Mouse (Mus musculus) stomach, embryonic 15.5 days (tissue): ENCODE measurements around the gene Klhl33. TPM values are rescaled to one million over a fixed set of nuclear protein-coding genes. Genes with fewer than 3 reads are reported as not detected.
"Not testable (repeated sequence)": the region's sequence is repeated elsewhere in the genome, so short reads cannot be mapped to it uniquely, and the experiment has no call there.

Source experiments
- ATAC-seq: fragments of 200-750 bp; cut with Nextera tagmentation; 2 replicates; pipeline ENCODE4 v1.8.0; 2017; ENCODE audit warnings: low read depth, moderate number of reproducible peaks, moderate TSS enrichment; ENCODE audit not compliant: insufficient read depth, low FRiP score
- H3K27ac ChIP-seq: fragments of 300-500 bp; sonication (generic); 2 replicates; pipeline ENCODE4 v1.5.1; 2015; ENCODE audit warnings: mild to moderate bottlenecking, inconsistent platforms
- H3K27me3 ChIP-seq: fragments of 300-500 bp; sonication (generic); replicated peaks from 2 replicates; pipeline ENCODE4 v1.6.1; 2015; ENCODE audit warnings: inconsistent platforms
- H3K36me3 ChIP-seq: fragments of 300-500 bp; sonication (generic); 2 replicates; pipeline ENCODE4 v1.6.1; 2015; ENCODE audit warnings: inconsistent platforms
- H3K4me1 ChIP-seq: fragments of 300-500 bp; sonication (generic); 2 replicates; pipeline ENCODE4 v1.6.1; 2015; ENCODE audit warnings: inconsistent platforms
- H3K4me2 ChIP-seq: fragments of 300-500 bp; sonication (generic); 2 replicates; pipeline ENCODE4 v1.6.1; 2015; ENCODE audit warnings: mild to moderate bottlenecking, inconsistent platforms
- H3K4me3 ChIP-seq: fragments of 300-500 bp; sonication (generic); replicated peaks from 2 replicates; pipeline ENCODE4 v1.5.1; 2015; ENCODE audit warnings: inconsistent platforms
- H3K9ac ChIP-seq: fragments of 300-500 bp; sonication (generic); 2 replicates; pipeline ENCODE4 v1.6.1; 2015; ENCODE audit warnings: inconsistent platforms
- H3K9me3 ChIP-seq: fragments of 300-500 bp; sonication (generic); 2 replicates; pipeline ENCODE4 v1.6.1; 2016; ENCODE audit warnings: inconsistent platforms
- WGBS: fragments of 180-500 bp; shearing (Covaris S2); methylation state at CpG from one replicate; pipeline ENCODE4 v1.1.7; 2015; 5-methylcytosine and 5-hydroxymethylcytosine counted together
- polyA plus RNA-seq: library from polyadenylated mRNA; unstranded; fragments of >200 nt; fragmentation: Nextera tagmentation; extraction: Ambion mirVana; gene quantifications from 2 replicates; pipeline ENCODE4 v1.2.1, GENCODE M21; 2015

Gene Klhl33
- 0.28 and 0.36 TPM in 2 replicates for polyA plus RNA-seq

DNA sequence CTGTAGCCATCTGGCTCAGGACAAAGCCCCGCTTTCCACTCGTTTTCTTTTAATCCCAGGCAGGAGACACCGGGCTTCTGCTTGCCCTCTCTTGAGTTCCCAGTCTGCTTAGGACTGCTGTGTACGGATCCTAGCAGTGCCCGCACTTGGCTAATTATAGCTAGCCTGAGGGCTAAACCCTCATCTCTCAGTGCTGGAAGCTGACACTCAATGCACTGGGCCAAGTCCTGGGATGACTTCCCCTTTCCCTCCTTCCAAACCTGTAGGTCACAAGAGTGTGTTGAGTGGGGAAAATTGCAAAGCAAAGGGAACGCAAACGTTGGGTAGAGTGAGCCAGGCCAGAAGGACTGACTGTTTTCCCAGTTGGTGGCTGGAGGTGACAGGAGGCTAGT is at the start of gene Klhl33:
TSS of gene Klhl33 (minus strand) at position 134 of the 392 bp plus-strand sequence.
- H3K27me3 ChIP-seq = 0 out of 2 replicates have a peak, but pooled peaks cover 3% of the 10 kb centered on the region
- peak within 1 kb of the TSS; percentile 79 for H3K4me2 ChIP-seq
- H3K36me3 ChIP-seq = no peaks in the 10 kb centered on the region
- WGBS = 53% methylated on average over 7 of the region's 7 CpGs
- H3K4me3 ChIP-seq = peak within 1 kb of the TSS; percentile 37
- H3K9me3 ChIP-seq = no peaks in the 10 kb centered on the region
- peak within 1 kb of the TSS; percentile 31 for H3K9ac ChIP-seq
- peaks cover 13% of the 10 kb centered on the region; the same call in 1 of the 2 replicates for H3K4me1 ChIP-seq
- ATAC-seq = no peak
- no peak within 1 kb of the TSS for H3K27ac ChIP-seq

DNA sequence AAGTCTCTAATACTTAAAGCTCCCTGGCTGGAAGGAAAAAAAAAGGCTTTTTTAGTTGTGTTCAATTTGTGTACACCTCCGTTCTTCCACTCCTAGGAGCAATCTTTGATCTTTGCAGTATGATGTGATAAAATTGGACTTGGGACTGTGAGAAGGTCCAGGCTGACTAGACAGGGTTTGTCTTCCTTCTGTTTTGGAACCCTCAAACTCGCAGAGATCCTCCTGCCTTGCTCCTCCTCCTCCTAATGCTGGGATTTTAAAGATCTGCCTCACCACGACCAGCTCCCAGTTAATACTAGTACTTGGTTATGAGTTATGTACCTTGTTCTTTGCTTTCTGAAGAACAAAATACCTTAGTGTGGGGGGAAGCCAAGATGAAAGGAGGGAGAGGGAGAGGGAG is 48.2 kb upstream of the Klhl33 start:
- Histone ChIP-seq H3K4me2 (peak overlapping the region; percentile 60), H3K4me3 (peak overlapping the region; percentile 54)
- H3K9ac ChIP-seq, H3K36me3 ChIP-seq, H3K27ac ChIP-seq, H3K9me3 ChIP-seq, ATAC-seq, H3K27me3 ChIP-seq, H3K4me1 ChIP-seq: not testable (repeated sequence)
- WGBS = 28% methylated on average over 3 of the region's 3 CpGs

DNA sequence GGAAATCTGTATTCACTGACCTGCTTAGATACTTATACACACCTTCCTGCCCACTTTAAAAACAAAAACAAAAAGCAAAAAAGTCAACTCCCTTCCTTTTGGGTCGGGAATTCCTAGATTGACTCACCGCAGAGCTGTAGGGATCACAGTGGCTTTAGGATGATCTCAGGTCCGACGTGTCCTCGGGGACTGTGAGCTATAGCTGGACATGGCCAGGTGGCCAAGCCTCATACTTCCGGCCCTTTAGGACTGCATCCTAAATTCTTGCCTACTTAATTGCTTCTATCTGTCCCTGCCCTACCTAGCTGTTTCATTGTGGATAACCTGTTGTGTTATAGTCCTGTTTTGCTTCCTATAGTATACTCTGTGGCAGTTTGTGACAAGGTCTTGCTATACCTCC is 47.8 kb upstream of the Klhl33 start:
- Histone ChIP-seq H3K4me3 (peak overlapping the region; percentile 54), H3K27ac (peak overlapping the region; percentile 92; the same call in 1 of the 2 replicates), H3K4me2 (peak overlapping the region; percentile 60)
- H3K4me1 ChIP-seq, H3K9ac ChIP-seq, H3K9me3 ChIP-seq, ATAC-seq, H3K27me3 ChIP-seq, H3K36me3 ChIP-seq: not testable (repeated sequence)
- WGBS = 9% methylated on average over 6 of the region's 6 CpGs

DNA sequence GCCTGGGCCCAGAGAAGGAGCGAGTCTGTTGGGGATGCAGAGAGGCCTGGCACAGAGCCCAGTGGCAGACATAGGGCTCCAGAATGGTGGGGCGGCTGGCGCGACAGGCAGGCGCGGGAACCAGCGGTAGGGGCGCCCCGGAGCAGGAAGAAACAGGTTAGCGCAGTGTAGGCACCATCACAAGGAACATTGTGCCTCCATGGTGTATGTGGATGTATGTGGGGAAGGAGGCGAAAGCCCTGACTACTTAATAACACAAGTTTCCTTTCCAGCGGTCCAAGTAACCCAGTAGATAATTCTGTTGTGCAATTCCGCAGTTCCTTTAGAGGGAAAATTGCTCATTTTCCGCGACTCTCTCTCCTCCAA is 47.3 kb upstream of the Klhl33 start:
- Histone ChIP-seq H3K9ac (peak overlapping the region; percentile 26; the same call in 1 of the 2 replicates), H3K4me3 (peak overlapping the region; percentile 54), H3K27ac (peak overlapping the region; percentile 92), H3K4me2 (peak overlapping the region; percentile 60)
- peak; percentile 91 for ATAC-seq
- H3K4me1 ChIP-seq, H3K36me3 ChIP-seq, H3K9me3 ChIP-seq, H3K27me3 ChIP-seq: not testable (repeated sequence)
- WGBS = under 1% methylated on average over 15 of the region's 15 CpGs

DNA sequence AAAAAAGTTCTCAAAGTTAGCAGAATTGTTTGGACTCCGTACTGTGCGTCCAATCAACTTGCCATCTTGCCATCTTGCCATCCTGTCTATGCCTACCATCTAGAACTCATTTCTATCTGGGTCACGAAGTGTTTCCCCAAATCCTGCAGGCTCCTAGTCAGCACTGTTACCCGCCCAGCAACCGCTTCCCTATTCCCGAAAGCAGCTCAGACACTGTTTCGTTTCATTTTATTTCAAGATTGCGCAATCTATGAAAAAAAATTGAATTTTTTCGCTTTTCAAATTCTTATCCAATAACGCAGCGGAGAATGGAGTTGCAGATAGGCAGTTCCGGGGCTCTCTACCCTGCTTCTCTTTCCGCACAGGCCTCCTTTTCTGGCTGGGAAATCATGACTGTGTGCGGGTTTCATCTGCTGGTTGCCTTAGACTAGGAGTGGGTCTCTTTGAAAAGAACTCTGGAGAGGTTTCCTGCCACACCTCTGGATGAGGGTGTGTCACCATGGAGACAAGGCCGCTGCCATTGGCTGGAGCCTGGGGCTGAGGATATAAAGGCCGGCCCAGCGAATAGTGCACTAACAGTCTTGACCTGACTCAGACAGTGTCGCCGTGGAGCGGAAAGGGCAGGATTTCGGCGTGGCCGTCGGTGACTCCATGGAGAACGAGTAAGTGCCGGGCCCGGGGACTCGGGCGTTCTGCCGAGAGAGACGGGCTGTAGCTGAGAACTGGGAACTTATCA is 46.8 kb upstream of the Klhl33 start, which contains the start of gene Gm49342:
TSS of gene Gm49342 (plus strand) at position 586 of the 736 bp plus-strand sequence.
- H3K27me3 ChIP-seq = no peaks in the 10 kb centered on the region
- H3K9ac ChIP-seq = peak within 1 kb of the TSS; percentile 26; the same call in 1 of the 2 replicates
- peak within 1 kb of the TSS; percentile 60 for H3K4me2 ChIP-seq
- ATAC-seq = peak; percentile 98
- no peaks in the 10 kb centered on the region for H3K4me1 ChIP-seq
- WGBS = 10% methylated on average over 31 of the region's 31 CpGs
- no peaks in the 10 kb centered on the region for H3K9me3 ChIP-seq
- H3K4me3 ChIP-seq = peak within 1 kb of the TSS; percentile 54
- no peaks in the 10 kb centered on the region for H3K36me3 ChIP-seq
- H3K27ac ChIP-seq = peak within 1 kb of the TSS; percentile 92

DNA sequence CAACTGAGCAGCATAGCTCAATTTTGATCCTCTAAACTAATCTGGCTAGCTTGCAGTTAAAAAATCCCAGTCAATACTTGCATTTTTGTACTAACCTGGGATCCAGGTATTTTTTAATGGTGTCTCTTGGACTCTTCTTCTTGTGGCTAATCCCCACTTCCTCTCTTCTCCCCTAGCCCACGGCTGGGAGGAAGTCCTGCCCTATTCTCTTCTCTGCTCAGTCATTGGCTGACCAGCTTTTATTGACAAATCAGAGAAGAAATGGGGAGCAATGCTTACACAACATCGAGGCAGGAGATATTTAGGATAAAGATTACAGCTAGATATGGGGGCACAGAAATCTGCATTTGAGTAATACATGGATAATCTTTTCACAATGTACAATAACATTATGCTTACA is 41.6 kb upstream of the Klhl33 start:
- WGBS = 31% methylated on average over 2 of the region's 2 CpGs
- Histone ChIP-seq H3K27ac (no peak overlapping the region), H3K27me3 (no peaks in the 10 kb centered on the region), H3K4me2 (no peak overlapping the region), H3K4me3 (no peak overlapping the region), H3K9ac (no peak overlapping the region), H3K36me3 (no peaks in the 10 kb centered on the region), H3K4me1 (no peaks in the 10 kb centered on the region), H3K9me3 (no peaks in the 10 kb centered on the region)
- ATAC-seq = no peak

DNA sequence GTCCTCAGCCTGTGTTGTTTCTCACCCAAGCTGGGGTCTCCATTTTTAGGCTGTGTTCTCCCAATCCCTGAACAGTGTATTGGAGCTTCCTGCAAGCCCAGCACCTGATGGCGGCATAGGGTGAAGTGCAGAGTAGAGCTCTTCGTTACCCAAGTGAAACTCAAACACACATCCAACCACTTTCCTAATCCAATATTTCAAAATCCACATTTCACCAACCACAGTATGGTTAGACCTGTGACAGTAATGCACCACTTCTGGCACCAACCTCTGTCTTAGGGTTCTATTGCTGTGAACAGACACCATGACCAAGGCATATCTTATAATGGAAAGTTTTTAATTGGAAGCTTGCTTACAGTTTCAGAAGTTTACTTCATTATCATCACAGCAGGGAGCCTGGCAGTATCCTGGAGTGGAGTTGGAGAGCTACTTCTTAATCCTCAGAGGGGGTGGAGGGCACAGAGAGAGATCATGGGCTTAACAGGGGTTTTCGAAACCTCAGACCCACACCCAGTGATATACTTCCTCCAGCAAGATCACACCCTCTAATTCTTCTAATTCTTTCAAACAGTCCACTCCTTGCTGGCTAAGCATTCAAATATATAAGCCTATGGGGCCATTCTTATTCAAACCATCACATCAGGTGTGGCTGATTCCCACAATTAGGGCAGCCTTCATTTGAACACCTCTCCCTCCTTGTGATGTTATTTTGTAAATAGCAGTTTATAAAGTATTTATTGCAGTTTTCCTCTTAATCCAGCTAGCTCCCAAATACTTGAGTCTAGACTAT is 41.0 kb upstream of the Klhl33 start:
- H3K4me3 ChIP-seq = no peak overlapping the region
- no peak overlapping the region for H3K4me2 ChIP-seq
- no peak overlapping the region for H3K27ac ChIP-seq
- H3K27me3 ChIP-seq = no peaks in the 10 kb centered on the region
- H3K9ac ChIP-seq = no peak overlapping the region
- no peak for ATAC-seq
- no peaks in the 10 kb centered on the region for H3K9me3 ChIP-seq
- H3K4me1 ChIP-seq = no peaks in the 10 kb centered on the region
- no peaks in the 10 kb centered on the region for H3K36me3 ChIP-seq
- 83% methylated on average over 3 of the region's 3 CpGs for WGBS

DNA sequence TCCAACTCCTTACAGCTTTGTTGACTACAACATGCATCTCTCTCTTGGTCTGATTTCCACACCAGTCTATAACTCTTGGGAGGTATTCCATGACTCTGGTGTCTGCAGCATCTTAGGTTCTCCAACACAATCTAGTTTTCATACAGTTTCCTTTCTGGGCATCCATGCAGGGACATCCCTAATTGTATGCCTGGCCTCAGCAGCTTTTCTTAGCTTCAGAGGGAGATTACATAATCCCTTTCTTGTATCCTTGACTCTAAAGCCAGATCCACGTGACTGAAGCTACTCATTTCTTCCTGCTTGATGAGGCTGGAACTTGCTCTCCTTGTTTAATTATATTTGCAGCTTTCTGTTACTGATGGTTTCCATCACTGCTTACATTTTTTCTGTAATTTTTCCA is 39.3 kb upstream of the Klhl33 start:
- ATAC-seq = no peak

DNA sequence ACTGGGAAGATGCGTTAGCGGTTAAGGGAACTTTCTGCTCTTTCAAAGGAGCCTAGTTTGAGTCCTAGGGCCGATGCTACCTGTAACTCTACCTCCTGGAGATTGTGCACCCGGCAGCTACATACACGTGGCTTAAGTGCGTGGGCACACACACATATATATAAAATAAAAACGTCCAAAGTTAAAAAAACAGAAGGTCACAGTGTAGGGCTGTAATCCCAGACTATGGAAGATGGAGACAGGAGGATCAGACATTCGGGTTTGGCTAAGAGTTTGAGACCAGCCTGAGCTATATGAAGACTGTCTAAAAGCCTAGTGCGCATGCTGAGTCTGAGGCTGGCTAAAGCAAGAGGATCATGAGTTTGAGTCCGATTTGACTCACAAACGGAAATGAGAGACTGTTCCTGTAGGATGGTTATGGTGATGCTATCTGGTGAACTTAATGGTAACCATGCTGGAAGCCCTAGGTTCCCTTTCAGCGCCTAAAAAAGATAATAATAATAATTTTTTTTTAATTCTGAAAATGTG is 34.2 kb upstream of the Klhl33 start:
- peak overlapping the region; percentile 68 for H3K4me2 ChIP-seq
- peaks cover 16% of the 10 kb centered on the region for H3K36me3 ChIP-seq
- 8% methylated on average over 12 of the region's 12 CpGs for WGBS
- H3K9ac ChIP-seq = peak overlapping the region; percentile 33; the same call in 1 of the 2 replicates
- H3K9me3 ChIP-seq = no peaks in the 10 kb centered on the region
- peak overlapping the region; percentile 91 for H3K27ac ChIP-seq
- H3K4me3 ChIP-seq = peak overlapping the region; percentile 99
- peaks cover 4% of the 10 kb centered on the region; the same call in 1 of the 2 replicates for H3K4me1 ChIP-seq
- no peak; the same call in 1 of the 2 replicates for ATAC-seq
- no peaks in the 10 kb centered on the region for H3K27me3 ChIP-seq

More for the DNA sequence above, 39.3 kb upstream of the Klhl33 start:
- Histone ChIP-seq H3K9ac (no peak overlapping the region), H3K4me2 (no peak overlapping the region), H3K27ac (no peak overlapping the region), H3K9me3 (no peaks in the 10 kb centered on the region), H3K36me3 (no peaks in the 10 kb centered on the region), H3K4me3 (no peak overlapping the region), H3K4me1 (peaks cover 2% of the 10 kb centered on the region; the same call in 1 of the 2 replicates), H3K27me3 (no peaks in the 10 kb centered on the region)
- 53% methylated on average over 1 of the region's 1 CpGs for WGBS

DNA sequence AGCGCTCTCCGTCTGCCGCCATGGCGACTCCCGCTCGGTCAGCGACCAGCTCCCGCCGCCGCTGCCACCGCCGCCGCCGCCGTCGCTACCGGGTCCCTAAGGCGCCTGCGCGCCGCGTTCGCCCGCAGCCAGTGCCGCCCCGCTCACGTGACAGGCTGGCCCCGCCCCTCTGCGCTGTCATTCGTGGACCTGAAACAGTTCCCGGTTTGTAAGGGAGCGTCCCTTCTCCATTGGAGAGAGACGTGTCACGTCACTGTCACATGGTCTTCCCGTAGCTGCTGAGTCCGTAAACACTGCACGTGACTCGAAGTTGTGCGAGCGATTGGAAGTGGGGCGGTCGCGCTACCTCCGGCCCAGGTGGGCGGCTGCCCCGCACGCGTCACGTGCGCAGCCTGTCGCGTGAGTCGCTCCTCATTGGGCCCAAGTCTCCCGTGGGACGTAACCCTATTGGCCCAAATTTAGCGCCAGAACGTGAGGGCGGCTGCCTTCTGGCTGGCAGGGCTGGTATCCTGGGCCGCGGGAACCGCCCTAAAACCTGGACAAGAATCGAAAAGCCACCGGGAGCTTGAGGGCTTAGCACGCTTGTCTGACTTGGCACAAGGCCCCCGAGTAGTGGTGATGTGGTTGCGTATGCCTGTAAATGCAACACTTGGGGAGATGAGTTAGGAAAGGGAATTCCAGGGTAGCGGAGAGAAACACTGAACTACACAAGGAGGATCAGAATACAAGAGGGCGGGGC is 33.6 kb upstream of the Klhl33 start, which contains the start of the genes Pip4p1 and Pnp:
TSS of gene Pip4p1 (minus strand) at position 103 of the 739 bp plus-strand sequence.
TSS of gene Pnp (plus strand) at position 329 of the 739 bp plus-strand sequence.
- Histone ChIP-seq H3K9me3 (no peaks in the 10 kb centered on the region), H3K27me3 (no peaks in the 10 kb centered on the region), H3K4me1 (peaks cover 6% of the 10 kb centered on the region; the same call in 1 of the 2 replicates), H3K4me3 (peak within 1 kb of the TSS; percentile 99), H3K9ac (peak within 1 kb of the TSS; percentile 95), H3K4me2 (peak within 1 kb of the TSS; percentile 84), H3K36me3 (peaks cover 16% of the 10 kb centered on the region), H3K27ac (peak within 1 kb of the TSS; percentile 95)
- peak; percentile 100 for ATAC-seq
- under 1% methylated on average over 66 of the region's 68 CpGs for WGBS

DNA sequence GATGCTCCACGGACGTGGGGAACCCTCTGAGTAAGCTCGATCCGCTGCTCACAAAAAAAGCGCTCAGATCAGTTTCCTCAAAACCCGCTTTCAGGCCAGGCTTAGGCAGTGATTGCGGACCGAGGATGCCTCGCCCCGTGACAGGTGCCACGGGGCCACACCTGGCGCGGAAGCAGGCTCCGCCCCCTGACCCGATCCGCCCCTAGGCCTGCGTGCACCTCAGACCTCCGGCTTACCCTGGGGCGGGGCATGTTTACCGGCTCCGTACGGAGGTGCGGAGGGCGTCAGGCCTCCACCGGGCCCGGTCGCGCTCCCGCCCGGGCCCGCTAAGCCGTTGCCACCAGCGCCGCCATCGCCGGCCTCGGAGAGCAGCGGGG is 33.1 kb upstream of the Klhl33 start:
- Histone ChIP-seq H3K27ac (peak overlapping the region; percentile 95), H3K4me2 (peak overlapping the region; percentile 84), H3K9me3 (no peaks in the 10 kb centered on the region), H3K36me3 (peaks cover 16% of the 10 kb centered on the region), H3K9ac (peak overlapping the region; percentile 95), H3K4me3 (peak overlapping the region; percentile 99), H3K27me3 (no peaks in the 10 kb centered on the region), H3K4me1 (peaks cover 10% of the 10 kb centered on the region; the same call in 1 of the 2 replicates)
- under 1% methylated on average over 37 of the region's 38 CpGs for WGBS
- peak; percentile 48 for ATAC-seq
